Mouse (Mus musculus): ENCODE data around the gene Kcnj10. TPM values are rescaled to one million over a fixed set of nuclear protein-coding genes. Genes with fewer than 3 reads are reported as not detected.

The Kcnj10 gene
- 0.18 TPM for polyA plus RNA-seq (2017; shearing (Covaris generic))

GRCm38 (mm10) chr1:172340729-172341321, at the start of gene Kcnj10:
Kcnj10 (plus strand) TSS chr1:172341210.

GRCm38 (mm10) chr1:172297611-172298537, 43.1 kb upstream of the Kcnj10 start, which contains the start of gene Atp1a2:
Atp1a2 (minus strand) TSS chr1:172298064.

DNA sequence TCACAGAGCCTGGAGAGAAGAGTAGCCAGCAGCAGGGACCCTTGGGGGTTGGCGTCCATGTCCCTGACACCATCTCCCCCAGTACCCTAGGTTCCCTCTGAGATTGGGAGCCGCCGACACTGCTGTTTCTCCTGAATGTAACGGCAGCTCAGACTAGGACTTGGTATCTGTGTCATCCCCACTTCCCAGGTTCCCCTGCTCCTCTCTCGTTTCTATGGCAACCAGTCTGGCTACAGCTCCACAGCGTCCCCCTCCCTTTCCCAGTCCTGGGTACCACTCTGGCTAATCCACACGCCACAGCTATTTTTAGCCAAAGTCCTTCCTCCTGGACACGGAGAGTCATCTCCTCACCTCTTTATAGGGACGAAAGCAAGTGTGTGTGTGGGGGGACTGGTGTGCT, 11.9 kb upstream of the Kcnj10 start, which contains the start of gene Kcnj9:
Gene Kcnj9, minus strand, starts transcription at position 188 of the 400 bp plus-strand sequence.

GRCm38 (mm10) chr1:172376198-172376667, 35.2 kb downstream of the Kcnj10 start, which contains the start of gene Pigm:
Pigm (plus strand) TSS chr1:172376546.

Other genes starting within 250 kb of the Kcnj10 start
- gene Pex19, start 214.5 kb upstream of the Kcnj10 start, polyA plus RNA-seq (2017; shearing (Covaris generic)) = 31.7 TPM
- 107 TPM for gene Dcaf8, start 193.1 kb upstream of the Kcnj10 start, polyA plus RNA-seq (2017; shearing (Covaris generic))
- gene Pea15a, start 134.4 kb upstream of the Kcnj10 start, polyA plus RNA-seq (2017; shearing (Covaris generic)) = 104 TPM
- gene Casq1, start 121.3 kb upstream of the Kcnj10 start, polyA plus RNA-seq (2017; shearing (Covaris generic)) = not detected
- gene Atp1a4, start 82.8 kb upstream of the Kcnj10 start, polyA plus RNA-seq (2017; shearing (Covaris generic)) = not detected
- gene Igsf8, start 79.6 kb upstream of the Kcnj10 start, polyA plus RNA-seq (2017; shearing (Covaris generic)) = 55.0 TPM
- not detected for gene Atp1a2, start 43.1 kb upstream of the Kcnj10 start, polyA plus RNA-seq (2017; shearing (Covaris generic))
- gene Kcnj9, start 11.9 kb upstream of the Kcnj10 start, polyA plus RNA-seq (2017; shearing (Covaris generic)) = not detected
- 12.6 TPM for gene Pigm, start 35.3 kb downstream of the Kcnj10 start, polyA plus RNA-seq (2017; shearing (Covaris generic))
- gene Slamf9, start 134.1 kb downstream of the Kcnj10 start, polyA plus RNA-seq (2017; shearing (Covaris generic)) = not detected
- 0.78 TPM for gene Igsf9, start 140.6 kb downstream of the Kcnj10 start, polyA plus RNA-seq (2017; shearing (Covaris generic))
- 643 TPM for gene Tagln2, start 158.8 kb downstream of the Kcnj10 start, polyA plus RNA-seq (2017; shearing (Covaris generic))
- 0.94 TPM for gene Cfap45, start 179.6 kb downstream of the Kcnj10 start, polyA plus RNA-seq (2017; shearing (Covaris generic))
- gene Vsig8, start 214.7 kb downstream of the Kcnj10 start, polyA plus RNA-seq (2017; shearing (Covaris generic)) = not detected
- 0.60 TPM for gene Slamf8, start 249.4 kb downstream of the Kcnj10 start, polyA plus RNA-seq (2017; shearing (Covaris generic))